Mouse (Mus musculus) layer of hippocampus, postnatal 25 days (tissue): Measurements from ENCODE around the gene H2-Q2. TPM values are rescaled to one million over a fixed set of nuclear protein-coding genes. Genes with fewer than 3 reads are reported as not detected.
"Not testable (repeated sequence)": the region's sequence is repeated elsewhere in the genome, so short reads cannot be mapped to it uniquely, and the experiment has no call there.

Experiments
- DNase-seq, 2 experiments: peaks; one replicate each; pipeline ENCODE4 v3.0.0; 2022; ENCODE audit warnings: mixed read lengths in 2 of 2, low spot score in 1 of 2; ENCODE audit errors: extremely low spot score in 1 of 2
- total RNA-seq, 2 experiments: library from RNA; stranded (reverse); gene quantifications; 2 replicates each; pipeline ENCODE4 v1.2.3; 2021

The H2-Q2 gene
- total RNA-seq: under 1 TPM in 1 of 2 experiments, not detected in 1; 0.44 TPM

- DNase-seq: no peak
These were observed at the start of gene H2-Q2 for GRCm38 (mm10) chr17:35342071-35342671. H2-Q2 (plus strand) TSS chr17:35342242.

GRCm38 (mm10) chr17:35295796-35296195 lies 46.2 kb upstream of the H2-Q2 start:
- DNase-seq: peak; percentile 33 to 75

DNA sequence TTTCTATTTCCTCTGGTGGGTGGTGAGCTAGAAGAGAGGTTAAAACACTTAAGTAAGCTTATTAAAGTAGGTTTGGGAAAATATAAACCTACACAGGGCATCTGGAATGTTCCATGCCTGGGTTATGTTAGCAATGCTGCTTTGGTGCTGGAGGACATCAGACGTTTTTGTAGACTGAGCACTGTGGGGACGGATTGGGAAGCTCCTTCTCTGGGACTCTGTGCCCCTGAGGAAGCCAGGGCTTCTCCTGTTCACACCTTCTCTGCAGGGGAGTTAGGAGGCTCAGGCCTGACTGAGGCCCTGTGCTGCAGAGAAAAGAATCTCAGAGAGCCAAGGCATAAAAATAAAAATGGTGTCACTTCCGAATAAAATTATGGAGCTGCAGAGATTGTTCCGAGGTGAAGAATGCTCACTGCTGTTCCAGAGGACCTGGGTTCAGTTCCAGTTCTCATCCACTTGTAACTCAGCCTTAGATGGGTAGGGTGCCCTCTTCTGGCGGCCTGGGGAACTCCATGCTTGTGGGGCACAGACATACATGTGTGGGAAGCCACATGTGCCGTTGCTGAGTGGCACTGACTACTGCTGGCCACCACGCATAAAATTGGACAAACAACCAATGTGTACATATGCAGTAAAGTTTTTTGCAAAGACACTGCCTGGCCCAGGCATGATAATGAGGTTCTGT lies 41.6 kb upstream of the H2-Q2 start:
- DNase-seq: not testable (repeated sequence)

DNA sequence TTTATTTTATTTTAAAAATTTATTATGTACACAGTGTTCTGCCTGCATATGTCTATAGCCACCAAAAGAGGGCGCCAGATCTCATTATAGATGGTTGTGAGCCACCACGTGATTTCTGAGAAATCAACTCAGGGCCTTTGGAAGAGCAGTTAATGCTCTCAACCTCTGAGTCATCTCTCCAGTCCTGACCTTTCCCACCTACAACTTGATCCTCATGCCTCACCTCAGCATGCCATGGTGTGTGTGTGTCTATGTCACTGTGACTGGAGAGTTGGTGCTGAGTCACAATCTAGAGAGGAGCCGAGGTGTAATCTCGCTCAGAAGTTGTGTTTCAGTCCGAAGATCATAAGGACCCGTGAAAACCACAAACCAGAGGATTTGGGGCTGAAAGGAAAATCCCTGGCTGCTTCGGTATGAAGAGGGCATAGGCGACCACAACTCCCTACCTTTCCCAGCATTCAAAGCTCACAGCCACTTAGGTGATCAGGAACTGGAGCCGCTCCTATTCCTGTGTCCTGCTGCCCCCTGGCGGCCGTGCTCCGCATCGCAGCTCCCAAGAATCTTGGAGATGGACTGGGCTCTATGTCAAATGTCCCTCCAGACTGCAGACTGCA lies 40.3 kb upstream of the H2-Q2 start:
- peak; percentile 95 to 100 for DNase-seq

- DNase-seq: no peak
These were observed 38.8 kb upstream of the H2-Q2 start for GRCm38 (mm10) chr17:35303271-35303670.

DNA sequence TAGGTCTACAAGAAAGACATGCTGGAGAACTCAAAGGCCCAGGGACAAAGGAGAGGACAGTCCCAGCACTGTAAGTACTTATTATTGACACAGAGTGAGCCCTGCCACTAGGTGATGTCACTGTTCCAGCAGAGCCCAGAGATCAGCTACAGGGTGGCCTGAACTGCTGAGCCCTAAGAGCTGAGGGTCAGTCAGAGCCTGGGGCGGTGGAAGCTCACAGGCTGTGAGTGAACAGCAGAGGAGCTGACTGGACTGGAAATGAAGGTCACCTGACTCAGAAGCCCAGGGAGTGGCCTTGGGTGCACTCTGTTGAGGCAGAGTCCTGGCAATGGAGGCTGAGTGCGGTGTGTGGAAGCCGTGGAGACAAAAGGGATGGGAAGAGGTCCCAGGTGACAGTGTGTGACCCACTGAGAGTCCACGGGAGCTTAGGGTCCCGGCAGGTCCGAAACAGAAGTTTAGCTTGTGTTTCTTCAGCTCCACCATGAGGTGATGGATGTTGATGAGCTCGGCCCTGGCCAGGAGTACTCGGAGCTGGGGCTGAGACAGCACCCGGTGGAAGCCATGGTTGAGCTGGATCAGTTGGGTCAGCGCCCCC lies 38.2 kb upstream of the H2-Q2 start:
- DNase-seq: no peak

GRCm38 (mm10) chr17:35304478-35304877 lies 37.6 kb upstream of the H2-Q2 start:
- DNase-seq: no peak

DNA sequence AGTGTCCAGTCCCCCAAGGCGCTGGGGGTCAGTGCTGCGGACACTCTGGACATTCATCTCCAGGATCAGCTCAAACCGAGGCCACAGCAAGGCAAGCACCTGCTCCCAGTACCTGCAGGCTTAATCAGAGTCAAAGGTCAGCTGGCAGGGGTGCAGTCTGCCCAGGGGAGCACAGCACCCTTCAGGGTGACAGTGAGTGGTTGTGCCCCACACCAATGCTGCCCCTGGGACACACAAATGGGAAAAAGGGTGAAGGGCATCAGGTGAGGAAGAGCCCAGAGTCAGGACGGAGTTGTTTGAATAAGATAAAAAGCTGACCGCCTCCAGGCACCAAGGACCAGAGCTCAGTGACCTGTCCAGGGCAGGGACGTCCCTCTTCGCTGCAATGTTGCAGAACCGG lies 37.1 kb upstream of the H2-Q2 start:
- not testable (repeated sequence) for DNase-seq

- no peak for DNase-seq
These were observed 23.4 kb upstream of the H2-Q2 start for GRCm38 (mm10) chr17:35318671-35319070.

GRCm38 (mm10) chr17:35320327-35321081 lies 21.5 kb upstream of the H2-Q2 start, which contains the start of gene H2-Q1:
H2-Q1 (plus strand) TSS chr17:35320405.
- no peak for DNase-seq

GRCm38 (mm10) chr17:35325124-35325523 lies 16.9 kb upstream of the H2-Q2 start:
- not testable (repeated sequence) for DNase-seq

DNA sequence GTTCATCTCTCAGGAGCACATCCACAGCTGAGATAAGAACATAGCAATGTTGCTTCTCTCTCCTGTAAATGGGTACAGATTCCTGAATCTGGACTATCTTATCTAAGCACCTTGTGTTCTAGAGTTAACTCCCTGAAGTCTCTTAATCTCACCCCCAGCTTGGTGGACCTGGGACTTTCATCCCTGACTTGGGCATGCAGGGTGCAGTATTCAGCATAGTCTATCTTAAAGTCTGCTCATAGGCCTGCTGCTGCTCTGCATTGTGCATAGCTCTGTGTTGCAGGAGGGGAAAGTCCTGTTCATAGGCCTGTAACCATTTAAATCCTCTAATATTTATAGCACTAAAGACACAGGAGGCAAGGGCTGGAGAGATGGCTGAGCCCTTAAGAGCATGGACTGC lies 16.0 kb upstream of the H2-Q2 start:
- not testable (repeated sequence) for DNase-seq

DNA sequence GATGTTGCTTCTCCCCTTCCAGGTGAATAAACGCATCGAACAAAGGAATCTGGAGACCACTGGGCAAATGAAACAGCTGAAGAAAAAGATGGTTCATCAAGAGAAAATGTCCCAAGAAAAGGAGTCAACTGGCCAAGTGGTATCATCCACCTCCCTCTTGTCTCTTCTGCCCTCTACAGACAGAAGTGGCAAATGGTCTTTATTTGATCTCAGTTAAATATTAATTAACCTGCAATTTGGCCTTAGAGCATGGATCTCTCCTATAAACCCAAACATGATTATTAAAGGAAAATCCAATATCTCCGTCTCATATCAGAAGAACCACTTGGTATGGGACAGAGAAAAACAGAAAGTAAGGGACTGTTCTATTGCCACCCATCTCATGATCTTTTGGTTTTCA lies 12.3 kb upstream of the H2-Q2 start:
- not testable (repeated sequence) for DNase-seq

DNA sequence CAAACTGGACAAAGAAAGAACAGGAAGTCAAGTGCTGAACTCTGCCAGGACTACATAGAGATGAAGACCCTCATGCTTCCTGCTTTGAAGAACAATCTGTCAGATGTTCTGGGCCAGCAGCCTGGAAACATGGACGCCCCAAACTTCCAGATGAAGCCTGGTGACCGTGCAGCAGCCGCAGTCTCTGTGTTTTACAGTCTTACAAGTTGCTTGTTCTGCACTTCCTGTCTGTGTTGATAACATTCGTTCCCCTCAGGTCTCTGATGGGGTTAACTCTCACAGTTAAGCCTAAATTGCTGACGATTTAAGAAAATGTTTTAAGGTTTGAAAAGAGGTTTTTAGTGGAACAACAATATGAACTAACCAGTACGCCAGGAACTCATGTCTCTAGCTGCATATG lies 10.5 kb upstream of the H2-Q2 start:
- not testable (repeated sequence) for DNase-seq

GRCm38 (mm10) chr17:35342711-35343476 lies 852 bp downstream of the H2-Q2 start:
- DNase-seq: no peak

- DNase-seq: not testable (repeated sequence)
These were observed 5.6 kb downstream of the H2-Q2 start for GRCm38 (mm10) chr17:35347659-35348058.

DNA sequence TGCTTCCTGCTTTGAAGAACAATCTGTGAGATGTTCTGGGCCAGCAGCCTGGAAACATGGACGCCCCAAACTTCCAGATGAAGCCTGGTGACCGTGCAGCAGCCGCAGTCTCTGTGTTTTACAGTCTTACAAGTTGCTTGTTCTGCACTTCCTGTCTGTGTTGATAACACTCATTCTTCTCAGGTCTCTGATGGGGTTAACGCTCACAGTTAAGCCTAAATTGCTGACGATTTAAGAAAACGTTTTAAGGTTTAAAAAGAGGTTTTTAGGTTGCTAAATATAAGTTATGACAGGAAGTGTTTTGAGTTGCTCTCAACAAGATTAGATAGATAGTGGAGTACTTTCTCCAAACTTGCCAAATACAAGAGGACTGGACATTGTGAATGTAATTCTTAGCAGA lies 11.2 kb downstream of the H2-Q2 start:
- not testable (repeated sequence) for DNase-seq

DNA sequence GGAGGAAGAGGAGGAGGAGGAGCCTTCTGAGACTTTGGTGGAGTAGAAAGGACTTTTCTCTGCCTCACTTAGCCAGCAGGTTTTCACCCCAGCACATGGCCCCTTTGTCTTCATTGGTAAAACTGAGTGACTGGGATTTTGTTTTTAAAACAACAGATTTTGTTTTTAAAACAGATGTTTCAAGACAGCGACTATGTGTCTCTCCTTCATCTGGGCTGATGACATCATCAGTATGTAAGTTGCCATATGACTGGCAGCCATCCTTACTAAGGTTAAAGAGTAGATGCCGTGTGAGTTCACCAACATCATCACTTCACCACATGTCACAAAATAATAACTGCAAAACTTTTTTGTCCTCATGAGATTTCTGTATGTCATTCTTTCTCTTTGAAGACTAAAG lies 12.0 kb downstream of the H2-Q2 start:
- no peak for DNase-seq

DNA sequence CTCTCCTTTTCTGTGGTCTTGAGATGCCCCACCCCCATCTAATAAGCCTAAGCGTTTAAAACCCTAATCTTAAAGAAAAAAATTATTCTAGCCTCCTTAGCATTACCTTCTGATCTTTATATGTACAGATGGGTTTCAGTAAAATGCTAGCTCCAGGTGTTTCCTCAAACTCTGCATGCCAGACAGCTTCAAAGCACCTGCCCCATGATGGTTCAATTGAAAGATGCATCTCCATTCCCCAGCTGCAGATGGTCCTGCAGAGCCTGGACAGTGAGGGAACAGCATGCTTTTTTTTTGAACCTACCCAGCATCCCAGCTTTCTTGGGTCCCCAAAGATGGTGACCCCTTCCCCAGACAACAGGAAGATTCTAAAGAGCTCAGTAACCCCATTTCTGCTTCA lies 15.0 kb downstream of the H2-Q2 start:
- no peak for DNase-seq
